Mouse (Mus musculus) heart, postnatal 36 days (tissue): ENCODE results near the gene Atf5. TPM values are rescaled to one million over a fixed set of nuclear protein-coding genes. Genes with fewer than 3 reads are reported as not detected.

Experiments
- DNase-seq, 2 experiments: peaks; one replicate each; pipeline ENCODE4 v3.0.0; 2021 to 2022
- intact Hi-C: fragments of 180-260 bp; cut with DNase I; formaldehyde crosslinking; loops from one replicate; pipeline ENCODE4 v1.15.1; 2025
- microRNA-seq, 2 experiments: library from miRNA; unstranded; fragments of <30 nt; microRNA quantifications; one replicate each; pipeline ENCODE4 v1.2.0; 2021; ENCODE audit warnings: borderline number of aligned reads in 2 of 2
- total RNA-seq, 2 experiments: library from RNA; stranded (reverse); gene quantifications; 2 replicates each; pipeline ENCODE4 v1.2.3; 2021

The Atf5 gene
- total RNA-seq, 2 experiments from 2014 or later = 54.3 to 62.0 TPM

DNA sequence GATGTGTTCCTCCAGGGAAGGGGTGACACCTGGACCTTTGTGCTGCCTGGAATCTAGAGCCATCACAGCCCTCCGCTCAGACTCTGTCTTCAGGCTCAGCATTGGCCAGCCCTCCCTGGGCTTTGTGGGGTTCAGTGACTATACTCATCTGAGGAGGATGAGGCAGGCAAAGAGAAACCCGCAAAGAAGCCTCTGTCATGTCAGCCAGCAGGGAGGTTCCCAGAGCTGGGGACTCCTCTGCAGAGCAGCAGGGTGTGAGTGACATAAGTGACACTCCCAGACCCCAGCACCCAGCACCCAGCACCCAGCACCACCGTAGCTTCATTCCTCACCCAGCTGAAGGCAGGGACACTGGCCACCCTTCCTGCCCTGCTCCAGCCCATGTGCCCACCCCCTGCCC lies 26.9 kb downstream of the Atf5 start:
- intact Hi-C loops = no loop called here

DNA sequence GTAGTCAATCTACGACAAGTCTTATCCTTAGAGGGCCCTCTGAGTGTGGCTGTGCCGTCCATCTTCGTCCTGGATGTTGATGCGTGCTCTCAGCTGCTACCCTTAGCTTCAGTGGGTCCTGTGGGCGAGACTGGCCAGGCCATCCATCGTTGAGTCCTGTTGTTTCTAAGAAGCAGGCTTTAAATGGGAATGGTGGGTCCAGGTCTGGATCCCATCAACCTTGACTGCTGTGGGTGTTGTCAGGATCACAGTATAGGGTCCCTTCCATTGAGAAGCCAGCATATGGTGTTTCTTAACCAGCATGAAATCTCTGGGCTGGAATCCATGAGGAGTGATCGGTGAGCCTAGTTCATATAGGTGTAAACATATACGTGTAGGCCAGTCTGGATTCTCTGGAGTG lies 36.4 kb downstream of the Atf5 start:
- no peak for DNase-seq
- intact Hi-C loops = no loop called here

More for the DNA sequence above, 26.9 kb downstream of the Atf5 start:
- DNase-seq = no peak

DNA sequence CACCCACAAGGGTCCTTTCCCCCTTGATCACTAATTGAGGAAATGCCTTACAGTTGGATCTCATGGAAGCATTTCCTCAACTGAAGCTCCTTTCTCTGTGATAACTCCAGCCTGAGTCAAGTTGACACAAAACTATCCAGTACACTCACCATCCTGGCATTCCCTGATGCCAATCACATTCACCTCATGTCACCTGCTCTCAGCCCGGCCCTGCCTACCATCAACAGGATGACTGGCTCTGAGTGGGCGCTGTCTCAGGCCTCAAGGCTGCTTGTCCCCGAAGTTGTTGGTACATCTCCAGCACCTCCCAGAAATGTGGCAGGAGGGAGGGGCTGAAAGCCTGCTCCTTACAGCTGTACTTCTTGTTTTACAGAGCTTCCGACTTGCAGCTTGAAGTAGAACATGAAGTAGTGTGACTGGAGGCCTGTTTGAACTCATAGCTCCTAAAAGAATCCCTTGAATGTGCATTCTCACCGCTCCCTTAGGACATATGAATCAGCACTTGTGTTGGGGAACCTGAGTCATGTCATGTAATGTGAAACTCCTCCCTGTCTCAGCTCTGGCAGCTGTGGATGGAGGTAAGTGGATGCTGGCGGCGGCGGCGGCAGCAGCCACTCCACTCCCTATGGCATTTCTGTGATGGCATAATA lies 39.5 kb downstream of the Atf5 start:
- no peak for DNase-seq
- intact Hi-C loops = no loop called here

DNA sequence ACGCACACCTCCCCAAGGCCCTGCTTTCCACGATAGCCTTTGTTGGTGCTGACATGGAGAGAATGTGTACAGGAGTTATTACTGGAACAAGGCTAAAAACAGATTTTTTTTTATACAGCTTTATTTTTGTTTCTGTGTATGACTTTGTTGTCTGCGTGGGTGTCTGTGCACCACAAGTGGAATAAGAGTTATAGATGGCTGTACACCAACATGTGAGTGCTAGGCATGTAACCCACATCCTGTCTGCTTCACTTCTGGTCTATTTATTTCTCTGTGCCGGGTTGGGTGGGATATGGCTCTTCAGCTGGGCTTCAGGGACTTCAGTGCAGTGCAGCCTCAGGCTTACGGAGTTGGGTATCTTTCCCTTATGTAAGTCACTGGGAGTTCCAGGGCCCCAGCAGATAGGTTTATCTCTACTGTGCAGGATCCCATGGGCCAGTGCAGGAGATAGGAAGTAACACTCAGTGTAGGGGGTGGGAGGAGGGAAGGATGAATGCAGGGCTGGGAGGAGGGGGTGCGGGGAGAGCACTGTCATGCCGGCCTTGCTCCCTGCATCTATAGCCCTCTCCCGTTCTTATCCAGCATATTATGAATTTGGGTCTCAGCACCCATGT lies 43.8 kb downstream of the Atf5 start:
- intact Hi-C loops = loop anchor here (5.0 kb wide), 1 partner anchor 40 kb away; no protein-coding TSS in a partner anchor
- no peak for DNase-seq

DNA sequence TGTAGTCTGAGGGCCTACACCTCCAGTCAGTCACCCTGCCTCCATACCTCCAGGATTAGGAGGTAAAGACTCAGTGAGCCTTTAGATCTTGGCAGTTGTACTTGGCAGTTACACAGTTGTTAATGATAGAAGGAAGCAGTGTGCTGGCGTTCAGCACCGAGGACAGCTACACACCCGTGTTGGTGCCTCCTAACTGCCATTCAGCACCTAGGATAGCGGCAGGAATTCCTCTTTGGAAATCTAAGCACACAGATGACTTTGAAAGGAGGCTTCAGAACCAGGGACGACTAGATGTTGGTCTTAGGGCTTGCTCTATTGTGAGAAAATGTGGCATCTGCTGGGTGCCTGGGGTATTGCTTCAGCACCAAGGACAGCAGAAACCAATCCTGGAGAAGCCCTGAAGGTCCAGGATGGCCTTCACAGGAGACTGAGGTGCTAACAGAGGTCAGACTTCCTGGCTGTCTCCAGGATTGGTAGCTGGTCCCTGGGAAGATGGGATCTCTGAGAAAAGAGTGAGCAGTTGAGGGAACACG lies 46.3 kb downstream of the Atf5 start:
- intact Hi-C loops = loop anchor here (5.0 kb wide), 1 partner anchor 42 kb away; no protein-coding TSS in a partner anchor
- peak; percentile 70 to 72 for DNase-seq

DNA sequence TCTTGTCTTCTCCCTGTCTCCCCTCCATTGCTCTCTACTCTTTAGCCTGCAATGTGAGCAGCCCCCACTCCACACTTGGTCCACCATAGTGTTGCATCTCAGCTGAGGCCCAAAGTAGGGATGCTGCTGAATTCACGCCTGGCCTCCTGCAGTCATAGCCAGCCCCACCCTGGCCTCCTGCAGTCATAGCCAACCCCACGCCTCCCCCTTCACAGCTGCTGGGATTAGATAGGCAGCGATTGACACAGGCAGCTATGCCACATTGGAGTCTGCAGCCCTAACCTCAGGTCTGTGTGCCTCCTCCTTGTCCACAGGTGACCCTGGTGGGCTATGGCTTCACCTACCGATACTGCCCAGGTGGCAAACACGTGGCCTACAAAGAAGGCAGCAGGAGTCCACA lies 48.3 kb downstream of the Atf5 start:
- intact Hi-C loops = no loop called here
- DNase-seq = no peak

Small RNA genes within 50 kb of the gene (microRNA-seq; reads per million reads assigned to microRNA genes)
- gene Mir707 = 0 reads per million in 2 experiments

Other genes starting within 250 kb of the Atf5 start
- gene Napsa, start 244.3 kb downstream of the Atf5 start, total RNA-seq = under 1 TPM; 0.43 to 0.78 TPM
- gene Kcnc3, start 226.0 kb downstream of the Atf5 start, total RNA-seq = 1 to 10 TPM; 2.0 to 2.3 TPM
- gene Myh14, start 145.8 kb downstream of the Atf5 start, total RNA-seq = 100 to 1,000 TPM in 1 of 2 experiments, 10 to 100 TPM in 1; 81.8 to 110 TPM
- gene Izumo2, start 107.9 kb downstream of the Atf5 start, total RNA-seq = not detected
- gene Vrk3, start 68.2 kb downstream of the Atf5 start, total RNA-seq = 10 to 100 TPM; 25.3 to 26.7 TPM
- under 1 TPM; 0.06 to 0.14 TPM for gene Zfp473, start 65.6 kb downstream of the Atf5 start, total RNA-seq
- 10 to 100 TPM; 21.9 to 28.9 TPM for gene Nup62, start 570 bp downstream of the Atf5 start, total RNA-seq
- under 1 TPM; 0.89 TPM for gene Il4i1, start 271 bp downstream of the Atf5 start, total RNA-seq
- 10 to 100 TPM; 73.6 to 75.4 TPM for gene Akt1s1, start 32.3 kb upstream of the Atf5 start, total RNA-seq
- gene Tbc1d17, start 32.4 kb upstream of the Atf5 start, total RNA-seq = 10 to 100 TPM; 58.1 to 59.1 TPM
- gene Pnkp, start 40.5 kb upstream of the Atf5 start, total RNA-seq = 10 to 100 TPM; 18.6 to 21.1 TPM
- 100 to 1,000 TPM; 158 to 183 TPM for gene Ptov1, start 53.1 kb upstream of the Atf5 start, total RNA-seq
- gene Med25, start 76.1 kb upstream of the Atf5 start, total RNA-seq = 10 to 100 TPM; 76.9 to 81.1 TPM
- gene Fuz, start 79.4 kb upstream of the Atf5 start, total RNA-seq = 10 to 100 TPM; 16.9 to 17.5 TPM
- 10 to 100 TPM; 69.8 to 72.0 TPM for gene Ap2a1, start 112.8 kb upstream of the Atf5 start, total RNA-seq
- not detected for gene Tsks, start 126.5 kb upstream of the Atf5 start, total RNA-seq
- 1 to 10 TPM; 1.4 to 2.1 TPM for gene Cpt1c, start 158.2 kb upstream of the Atf5 start, total RNA-seq
- 100 to 1,000 TPM; 104 to 107 TPM for gene Prmt1, start 169.9 kb upstream of the Atf5 start, total RNA-seq
- gene Irf3, start 181.0 kb upstream of the Atf5 start, total RNA-seq = 10 to 100 TPM; 27.3 to 31.7 TPM
- gene Bcl2l12, start 182.1 kb upstream of the Atf5 start, total RNA-seq = 10 to 100 TPM; 10.2 to 11.2 TPM
- 10 to 100 TPM; 48.0 to 48.1 TPM for gene Scaf1, start 199.7 kb upstream of the Atf5 start, total RNA-seq
- gene Rras, start 201.3 kb upstream of the Atf5 start, total RNA-seq = 10 to 100 TPM; 45.1 to 53.3 TPM
- 10 to 100 TPM; 23.4 to 29.4 TPM for gene Prr12, start 236.2 kb upstream of the Atf5 start, total RNA-seq
- gene Nosip, start 245.8 kb upstream of the Atf5 start, total RNA-seq = 10 to 100 TPM; 30.3 to 32.1 TPM
- 1 to 10 TPM; 7.7 to 7.9 TPM for gene Prrg2, start 246.0 kb upstream of the Atf5 start, total RNA-seq